19 mouse cellular contexts compared by ENCODE assay signal in the genomic region with DNA sequence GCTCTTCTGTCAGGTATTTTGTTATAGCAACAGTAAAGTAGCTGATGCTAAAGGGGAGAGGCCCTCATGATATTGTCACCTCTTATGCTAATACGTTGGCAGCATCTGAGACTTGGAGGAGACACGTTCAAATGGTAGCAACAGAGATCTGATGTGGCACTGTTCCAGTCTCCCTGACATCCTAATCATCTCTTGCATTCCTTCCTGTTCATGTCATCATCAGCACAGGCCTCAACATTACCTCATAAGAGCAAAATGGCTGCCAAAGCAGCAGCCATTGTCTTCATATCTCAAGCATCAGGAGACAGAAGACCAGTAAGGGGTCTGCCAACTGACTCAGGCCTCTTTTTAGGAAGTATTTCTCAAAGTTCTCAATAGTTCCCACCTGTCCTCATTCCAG. TPM values are rescaled to one million over a fixed set of nuclear protein-coding genes. Genes with fewer than 3 reads are reported as not detected.
DNase-seq lines count a peak whose midpoint lies in the region; ATAC-seq lines count a peak whose summit lies in the region.
"Had no signal": no experiment of that assay in that cellular context is flagged by ENCODE, and none has a peak within 500 bp of the region (broad histone marks: within the 10 kb centered on the region; RNA-seq: fewer than 3 reads in every experiment).

No protein-coding gene starts in this region.

- 0 out of 2 replicates have a peak, but pooled peaks have one; percentile 14 for ATAC-seq in common myeloid progenitor, adult 5-6 weeks (replicated peaks; ENCODE audit: low read depth, poor library complexity, severe bottlenecking)
- ATAC-seq: activated CD4-positive, CD25-positive, alpha-beta regulatory T cell, adult 4 months; forebrain, embryonic 14.5 days; forebrain, postnatal 0 days; intestine, postnatal 0 days had no signal

- DNase-seq in 3T3-L1 (ENCODE audit: low read depth, low spot score) = peak; percentile 57
- peak; percentile 72 for DNase-seq in 416B (ENCODE audit: low read depth)
- peak; percentile 14 for DNase-seq in MN1 (ENCODE audit: low spot score)
- DNase-seq in left cerebral cortex, adult 8-10 months (ENCODE audit: low spot score in 2 of 2) = no peak
- DNase-seq in c-Kit-positive CD71-positive TER-119-positive erythroid progenitor cells, embryonic 14.5 days (ENCODE audit: low spot score) = no peak
- no peak for DNase-seq in layer of hippocampus, postnatal 10 days (ENCODE audit: low spot score in 2 of 2)
- no peak for DNase-seq in adipocyte (ENCODE audit: low spot score)
- DNase-seq: adrenal gland, postnatal 14 days; B cell, adult 2 months; cerebellum, adult 18-20 months; cerebellum, adult 9-10 months; cerebellum, postnatal 14 days; forebrain, postnatal 0 days; gastrocnemius, adult 2 months; gastrocnemius, postnatal 25 days had no signal

RNA-seq across cellular contexts. Expression of gene Sec61b, which starts 20.2 kb away (rescaled TPM):
- total RNA-seq in common myeloid progenitor, adult 5-6 weeks (2017) = 201 and 337 TPM in 2 replicates
- 10 to 100 TPM; 40.2 to 48.5 (median 41.3) TPM for total RNA-seq in left cerebral cortex, adult 8-10 months (2022)
- total RNA-seq in layer of hippocampus, postnatal 10 days (2021) = 10 to 100 TPM; 71.5 to 74.1 TPM

RNA-seq across cellular contexts. Expression of gene Alg2, which starts 20.6 kb away (rescaled TPM):
- 24.4 and 25.3 TPM in 2 replicates for total RNA-seq in common myeloid progenitor, adult 5-6 weeks (2017)
- total RNA-seq in left cerebral cortex, adult 8-10 months (2022) = 100 to 1,000 TPM; 112 to 118 (median 114) TPM
- 100 to 1,000 TPM; 188 to 194 TPM for total RNA-seq in layer of hippocampus, postnatal 10 days (2021)

Comparison
In these comparisons a context has a peak if more than half of its experiments do, and no peak if none do; other contexts are left out.
1. DNase-seq: peak in 3T3-L1 (single experiment), 416B (single experiment) and MN1 (single experiment); none in left cerebral cortex, adult 8-10 months (0 of 2), c-Kit-positive CD71-positive TER-119-positive erythroid progenitor cells, embryonic 14.5 days (single experiment), layer of hippocampus, postnatal 10 days (0 of 2) and adipocyte (single experiment).